Mouse (Mus musculus) embryonic facial prominence, embryonic 14.5 days (tissue): ENCODE data around the gene Fam207a. TPM values are rescaled to one million over a fixed set of nuclear protein-coding genes. Genes with fewer than 3 reads are reported as not detected.

Source experiments
- ATAC-seq: fragments of 200-750 bp; cut with Nextera tagmentation; 2 replicates; pipeline ENCODE4 v1.8.0; 2017; ENCODE audit warnings: low read depth, moderate number of reproducible peaks, moderate TSS enrichment
- DNase-seq: peaks from one replicate; pipeline ENCODE4 v3.0.0-alpha.2; 2015; ENCODE audit warnings: low spot score
- H3K27ac ChIP-seq: fragments of 300-500 bp; sonication (generic); replicated peaks from 2 replicates; pipeline ENCODE4 v1.5.1; 2014; ENCODE audit warnings: low read depth, mild to moderate bottlenecking, low read length, moderate library complexity
- H3K27me3 ChIP-seq: fragments of 300-500 bp; sonication (generic); replicated peaks from 2 replicates; pipeline ENCODE4 v1.6.1; 2014; ENCODE audit warnings: low read length; ENCODE audit not compliant: control insufficient read depth, insufficient read depth
- H3K36me3 ChIP-seq: fragments of 300-500 bp; sonication (generic); 2 replicates; pipeline ENCODE4 v1.6.1; 2014; ENCODE audit warnings: low read length, mixed read lengths; ENCODE audit not compliant: control insufficient read depth, insufficient read depth
- H3K4me1 ChIP-seq: fragments of 300-500 bp; sonication (generic); 2 replicates; pipeline ENCODE4 v1.6.1; 2014; ENCODE audit warnings: antibody characterized with exemption, low read length; ENCODE audit not compliant: control insufficient read depth, insufficient read depth
- H3K4me2 ChIP-seq: fragments of 300-500 bp; sonication (generic); 2 replicates; pipeline ENCODE4 v1.6.1; 2014; ENCODE audit warnings: low read depth, mild to moderate bottlenecking, low read length, moderate library complexity, mixed read lengths
- H3K4me3 ChIP-seq: fragments of 300-500 bp; sonication (generic); 2 replicates; pipeline ENCODE4 v1.5.1; 2014; ENCODE audit warnings: low read depth, mild to moderate bottlenecking, low read length
- H3K9ac ChIP-seq: fragments of 300-500 bp; sonication (generic); 2 replicates; pipeline ENCODE4 v1.6.1; 2014; ENCODE audit warnings: low read depth, mild to moderate bottlenecking, low read length, moderate library complexity, mixed read lengths
- H3K9me3 ChIP-seq: fragments of 300-500 bp; sonication (generic); 2 replicates; pipeline ENCODE4 v1.6.1; 2016; ENCODE audit warnings: low read length; ENCODE audit not compliant: control insufficient read depth
- WGBS: fragments of 180-500 bp; shearing (Covaris S2); extraction: QIAGEN DNeasy Blood & Tissue Kit; methylation state at CpG from one replicate; pipeline ENCODE4 v1.1.7; 2014; 5-methylcytosine and 5-hydroxymethylcytosine counted together
- polyA plus RNA-seq: library from polyadenylated mRNA; unstranded; fragments of >200 nt; fragmentation: Nextera tagmentation; extraction: Ambion mirVana; gene quantifications from 2 replicates; pipeline ENCODE4 v1.2.1, GENCODE M21; 2014

Fam207a gene
- polyA plus RNA-seq, 1 experiment from 2014 or later = 34.2 TPM

GRCm38 (mm10) chr10:77479972-77480371, 35.6 kb downstream of the Fam207a start:
- Histone ChIP-seq H3K27me3 (no peaks in the 10 kb centered on the region), H3K4me1 (peaks cover 12% of the 10 kb centered on the region; the same call in 1 of the 2 replicates), H3K36me3 (no peaks in the 10 kb centered on the region), H3K9ac (no peak overlapping the region), H3K9me3 (no peaks in the 10 kb centered on the region), H3K4me2 (no peak overlapping the region), H3K27ac (no peak overlapping the region), H3K4me3 (no peak overlapping the region)
- ATAC-seq (no peak), DNase-seq (no peak)
- 83% methylated on average over 1 of the region's 1 CpGs for WGBS

GRCm38 (mm10) chr10:77476907-77477306, 38.7 kb downstream of the Fam207a start:
- Histone ChIP-seq H3K27ac (no peak overlapping the region), H3K36me3 (no peaks in the 10 kb centered on the region), H3K4me2 (no peak overlapping the region), H3K9ac (no peak overlapping the region), H3K4me1 (no peaks in the 10 kb centered on the region), H3K9me3 (no peaks in the 10 kb centered on the region), H3K4me3 (no peak overlapping the region), H3K27me3 (no peaks in the 10 kb centered on the region)
- ATAC-seq (no peak), DNase-seq (no peak)
- 87% methylated on average over 3 of the region's 3 CpGs for WGBS

DNA sequence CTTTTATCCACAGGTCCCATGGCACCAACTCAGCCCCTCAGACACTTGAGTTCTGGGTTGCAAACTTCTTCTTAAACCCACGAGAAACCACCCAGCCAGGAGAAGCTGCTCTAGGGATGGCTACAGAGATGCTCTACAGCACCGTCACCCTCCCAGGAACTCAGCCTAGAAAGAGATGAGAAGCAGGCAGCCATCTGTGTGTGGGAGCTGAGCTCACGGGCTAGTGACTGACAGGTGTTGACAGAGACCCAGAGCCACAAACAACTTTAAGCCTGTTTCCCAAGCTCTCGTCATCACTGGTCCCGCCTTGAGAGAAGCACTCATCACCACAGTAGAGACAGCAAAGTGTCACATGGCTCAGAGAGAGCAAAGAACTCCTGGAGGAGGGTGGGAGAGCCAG, 43.4 kb downstream of the Fam207a start:
- no peak overlapping the region for H3K9ac ChIP-seq
- H3K27me3 ChIP-seq = no peaks in the 10 kb centered on the region
- H3K27ac ChIP-seq = no peak overlapping the region
- DNase-seq (peak; percentile 14), ATAC-seq (no peak; the same call in 1 of the 2 replicates)
- H3K36me3 ChIP-seq = no peaks in the 10 kb centered on the region
- 0 out of 2 replicates have a peak, but pooled peaks cover 3% of the 10 kb centered on the region for H3K4me1 ChIP-seq
- H3K4me3 ChIP-seq = no peak overlapping the region
- no peak overlapping the region for H3K4me2 ChIP-seq
- no peaks in the 10 kb centered on the region for H3K9me3 ChIP-seq
- 53% methylated on average over 5 of the region's 5 CpGs for WGBS

GRCm38 (mm10) chr10:77471512-77471911, 44.1 kb downstream of the Fam207a start:
- H3K27me3 ChIP-seq = no peaks in the 10 kb centered on the region
- ATAC-seq (no peak), DNase-seq (no peak)
- no peak overlapping the region for H3K27ac ChIP-seq
- H3K4me3 ChIP-seq = no peak overlapping the region
- 0 out of 2 replicates have a peak, but pooled peaks cover 3% of the 10 kb centered on the region for H3K4me1 ChIP-seq
- H3K4me2 ChIP-seq = no peak overlapping the region
- no peak overlapping the region for H3K9ac ChIP-seq
- H3K36me3 ChIP-seq = no peaks in the 10 kb centered on the region
- H3K9me3 ChIP-seq = no peaks in the 10 kb centered on the region
- 65% methylated on average over 7 of the region's 7 CpGs for WGBS

GRCm38 (mm10) chr10:77470763-77471162, 44.8 kb downstream of the Fam207a start:
- no peak for ATAC-seq
- Histone ChIP-seq H3K36me3 (no peaks in the 10 kb centered on the region), H3K4me2 (no peak overlapping the region), H3K4me3 (no peak overlapping the region), H3K9ac (no peak overlapping the region), H3K9me3 (no peaks in the 10 kb centered on the region), H3K27me3 (no peaks in the 10 kb centered on the region), H3K4me1 (0 out of 2 replicates have a peak, but pooled peaks cover 3% of the 10 kb centered on the region), H3K27ac (no peak overlapping the region)
- WGBS = 63% methylated on average over 3 of the region's 3 CpGs
- DNase-seq = peak; percentile 35

GRCm38 (mm10) chr10:77468675-77469074, 46.9 kb downstream of the Fam207a start:
- no peak for ATAC-seq
- no peaks in the 10 kb centered on the region for H3K36me3 ChIP-seq
- DNase-seq = no peak
- H3K4me1 ChIP-seq = peaks cover 6% of the 10 kb centered on the region; the same call in 1 of the 2 replicates
- H3K9me3 ChIP-seq = no peaks in the 10 kb centered on the region
- 71% methylated on average over 4 of the region's 4 CpGs for WGBS
- H3K27me3 ChIP-seq = no peaks in the 10 kb centered on the region
- no peak overlapping the region for H3K9ac ChIP-seq
- H3K4me3 ChIP-seq = no peak overlapping the region
- no peak overlapping the region for H3K4me2 ChIP-seq
- no peak overlapping the region for H3K27ac ChIP-seq

- H3K27me3 ChIP-seq = no peaks in the 10 kb centered on the region
- no peaks in the 10 kb centered on the region for H3K36me3 ChIP-seq
- H3K4me2 ChIP-seq = no peak overlapping the region
- H3K9ac ChIP-seq = no peak overlapping the region
- ATAC-seq = no peak
- WGBS = 73% methylated on average over 6 of the region's 6 CpGs
- H3K4me3 ChIP-seq = no peak overlapping the region
- no peak for DNase-seq
- H3K27ac ChIP-seq = no peak overlapping the region
- peaks cover 6% of the 10 kb centered on the region; the same call in 1 of the 2 replicates for H3K4me1 ChIP-seq
- H3K9me3 ChIP-seq = no peaks in the 10 kb centered on the region
Observed at GRCm38 (mm10) chr10:77467407-77467806, 48.2 kb downstream of the Fam207a start.

DNA sequence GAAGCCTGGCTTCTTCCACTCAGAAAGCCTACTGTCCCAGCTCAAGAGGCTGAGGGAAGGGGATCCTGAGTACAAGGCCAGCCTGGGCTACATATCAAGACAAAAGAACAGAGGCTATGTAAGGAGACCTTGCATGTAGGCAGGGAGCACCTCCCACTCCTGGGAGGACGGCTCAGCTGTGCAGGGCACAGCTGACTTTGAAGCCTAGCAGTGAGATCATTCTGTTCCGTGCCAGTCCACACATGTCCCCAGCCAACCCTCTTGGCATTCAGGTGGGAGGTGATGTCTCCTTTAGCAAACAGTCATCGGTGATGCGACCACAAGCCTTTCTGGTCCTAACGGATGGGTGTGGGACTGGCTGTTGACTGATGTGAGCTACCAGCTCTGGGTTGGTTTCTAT, 49.7 kb downstream of the Fam207a start:
- Histone ChIP-seq H3K36me3 (no peaks in the 10 kb centered on the region), H3K4me3 (no peak overlapping the region), H3K27ac (no peak overlapping the region), H3K27me3 (no peaks in the 10 kb centered on the region), H3K9me3 (no peaks in the 10 kb centered on the region), H3K4me2 (no peak overlapping the region), H3K9ac (no peak overlapping the region), H3K4me1 (peaks cover 3% of the 10 kb centered on the region; the same call in 1 of the 2 replicates)
- 78% methylated on average over 5 of the region's 5 CpGs for WGBS
- ATAC-seq (no peak), DNase-seq (no peak)

- Histone ChIP-seq H3K27me3 (no peaks in the 10 kb centered on the region), H3K9me3 (no peaks in the 10 kb centered on the region), H3K27ac (no peak overlapping the region), H3K9ac (no peak overlapping the region), H3K4me3 (no peak overlapping the region), H3K4me2 (no peak overlapping the region), H3K36me3 (no peaks in the 10 kb centered on the region), H3K4me1 (peaks cover 3% of the 10 kb centered on the region; the same call in 1 of the 2 replicates)
- no peak for DNase-seq
- WGBS = 66% methylated on average over 10 of the region's 10 CpGs
- no peak for ATAC-seq
Observed at GRCm38 (mm10) chr10:77464181-77464936, 51.2 kb downstream of the Fam207a start.
